Mouse (Mus musculus) layer of hippocampus, adult 2 months (tissue): ENCODE measurements around the gene Cyp46a1. TPM values are rescaled to one million over a fixed set of nuclear protein-coding genes. Genes with fewer than 3 reads are reported as not detected.

ENCODE experiments used
- DNase-seq, 2 experiments: peaks; one replicate each; pipeline ENCODE4 v3.0.0; 2022; ENCODE audit warnings: low spot score in 2 of 2
- H3K27ac ChIP-seq: fragments of 200-600 bp; 2 replicates; pipeline ENCODE4 v1.8.1; 2022
- H3K4me3 ChIP-seq: fragments of 200-600 bp; 2 replicates; pipeline ENCODE4 v1.8.1; 2022; ENCODE audit warnings: mild to moderate bottlenecking
- CTCF ChIP-seq: fragments of 200-600 bp; conservative IDR thresholded peaks from 2 replicates; pipeline ENCODE4 v1.8.1; 2022; ENCODE audit warnings: antibody characterized with exemption, mild to moderate bottlenecking, moderate library complexity
- total RNA-seq, 2 experiments: library from RNA; stranded (reverse); gene quantifications; 2 replicates each; pipeline ENCODE4 v1.2.3; 2021

Cyp46a1 gene
- total RNA-seq, 2 experiments from 2014 or later, result 169 TPM

GRCm38 (mm10) chr12:108374689-108375088 lies 40.5 kb downstream of the Cyp46a1 start:
- TF ChIP-seq CTCF, result no peak
- Histone ChIP-seq H3K4me3 (no peak overlapping the region), H3K27ac (no peak overlapping the region)
- no peak for DNase-seq

GRCm38 (mm10) chr12:108378379-108379133 lies 44.4 kb downstream of the Cyp46a1 start:
- Histone ChIP-seq H3K27ac (no peak overlapping the region), H3K4me3 (no peak overlapping the region)
- DNase-seq, result peak; percentile 22 to 67
- TF ChIP-seq CTCF, result no peak

GRCm38 (mm10) chr12:108386476-108387232 lies 52.5 kb downstream of the Cyp46a1 start:
- no peak for TF ChIP-seq CTCF
- no peak overlapping the region for H3K27ac ChIP-seq
- DNase-seq, result no peak
- H3K4me3 ChIP-seq, result no peak overlapping the region

- H3K27ac ChIP-seq, result no peak overlapping the region
- DNase-seq, result no peak
These were observed 55.5 kb downstream of the Cyp46a1 start for GRCm38 (mm10) chr12:108389718-108390117.

GRCm38 (mm10) chr12:108392254-108393044 lies 58.3 kb downstream of the Cyp46a1 start:
- TF ChIP-seq CTCF, result no peak
- Histone ChIP-seq H3K4me3 (no peak overlapping the region), H3K27ac (peak overlapping the region; percentile 70; the same call in 1 of the 2 replicates)
- no peak for DNase-seq

More at GRCm38 (mm10) chr12:108389718-108390117, 55.5 kb downstream of the Cyp46a1 start:
- TF ChIP-seq CTCF, result no peak
- no peak overlapping the region for H3K4me3 ChIP-seq

GRCm38 (mm10) chr12:108393082-108393481 lies 58.9 kb downstream of the Cyp46a1 start:
- no peak for DNase-seq
- H3K4me3 ChIP-seq, result no peak overlapping the region
- no peak for TF ChIP-seq CTCF
- H3K27ac ChIP-seq, result peak overlapping the region; percentile 70

GRCm38 (mm10) chr12:108393637-108394036 lies 59.5 kb downstream of the Cyp46a1 start:
- Histone ChIP-seq H3K27ac (peak overlapping the region; percentile 70), H3K4me3 (no peak overlapping the region)
- peak in 1 of 2 experiments; percentile 56 for DNase-seq
- TF ChIP-seq CTCF, result no peak

GRCm38 (mm10) chr12:108394534-108395284 lies 60.5 kb downstream of the Cyp46a1 start:
- no peak overlapping the region for H3K4me3 ChIP-seq
- H3K27ac ChIP-seq, result peak overlapping the region; percentile 73; the same call in 1 of the 2 replicates
- TF ChIP-seq CTCF, result no peak
- DNase-seq, result peak; percentile 20 to 47

- H3K4me3 ChIP-seq, result no peak overlapping the region
- no peak for TF ChIP-seq CTCF
- no peak for DNase-seq
- H3K27ac ChIP-seq, result peak overlapping the region; percentile 73
These were observed 61.1 kb downstream of the Cyp46a1 start for GRCm38 (mm10) chr12:108395285-108395660.

- Histone ChIP-seq H3K4me3 (no peak overlapping the region), H3K27ac (peak overlapping the region; percentile 73)
- no peak for TF ChIP-seq CTCF
- DNase-seq, result peak; percentile 35 to 76
These were observed 62.1 kb downstream of the Cyp46a1 start for GRCm38 (mm10) chr12:108396081-108396947.

GRCm38 (mm10) chr12:108398681-108399080 lies 64.5 kb downstream of the Cyp46a1 start:
- Histone ChIP-seq H3K27ac (no peak overlapping the region), H3K4me3 (no peak overlapping the region)
- no peak for TF ChIP-seq CTCF
- DNase-seq, result no peak
